Mouse (Mus musculus): Measurements from ENCODE around the gene Lage3. TPM values are rescaled to one million over a fixed set of nuclear protein-coding genes. Genes with fewer than 3 reads are reported as not detected.

Gene Lage3
- total and polyA plus RNA-seq, 2 experiments from 2014 or later, result 62.0 to 67.1 TPM

GRCm38 (mm10) chrX:74304867-74305700 is 48.3 kb downstream of the Lage3 start, which contains the start of gene Gdi1:
Gene Gdi1 (plus strand): TSS chrX:74304998.
- DNase-seq (ENCODE audit: low spot score) (peak; percentile 79), ATAC-seq (ENCODE audit: low FRiP score) (peak; percentile 87)
- no peaks in the 10 kb centered on the region for H3K9me3 ChIP-seq (ENCODE audit: low read length)
- peak; percentile 45 for TF ChIP-seq CTCF (IDR thresholded peaks at IDR 0.05)
- H3K27ac ChIP-seq (ENCODE audit: low read depth, low read length), result peak within 1 kb of the TSS; percentile 91
- H3K4me1 ChIP-seq (ENCODE audit: insufficient read depth, low read length), result no peaks in the 10 kb centered on the region
- peaks cover 4% of the 10 kb centered on the region; the same call in 1 of the 2 replicates for H3K36me3 ChIP-seq (ENCODE audit: insufficient read depth, low read length)
- H3K4me3 ChIP-seq (ENCODE audit: low read depth, low read length), result peak within 1 kb of the TSS; percentile 46
- WGBS, result 18% methylated on average over 39 of the region's 41 CpGs
- peak within 1 kb of the TSS; percentile 64 for H3K4me2 ChIP-seq (ENCODE audit: low read depth, low read length, poor library complexity, severe bottlenecking)
- peak within 1 kb of the TSS; percentile 72 for H3K9ac ChIP-seq (replicated peaks; ENCODE audit: low read length, poor library complexity, severe bottlenecking)
- no peaks in the 10 kb centered on the region for H3K27me3 ChIP-seq (ENCODE audit: insufficient read depth, low read length)

Small RNAs within 50 kb of the gene (microRNA-seq; reads per million reads assigned to microRNA genes)
- gene Mir7092 (ENCODE audit: borderline number of aligned reads), result not detected

Other genes starting within 250 kb of the Lage3 start
- gene Opn1mw, start 226.2 kb downstream of the Lage3 start, total RNA-seq (2014; rRNA removed), result not detected in 2 replicates
- not detected in 2 replicates for gene Opn1mw, start 226.2 kb downstream of the Lage3 start, polyA plus RNA-seq (2015; fragmentation: Nextera tagmentation; extraction: Ambion mirVana)
- 84.7 and 100 TPM in 2 replicates for gene Mecp2, start 218.3 kb downstream of the Lage3 start, total RNA-seq (2014; rRNA removed)
- gene Mecp2, start 218.3 kb downstream of the Lage3 start, polyA plus RNA-seq (2015; fragmentation: Nextera tagmentation; extraction: Ambion mirVana), result 10.6 and 12.3 TPM in 2 replicates
- gene Tex28, start 185.8 kb downstream of the Lage3 start, total RNA-seq (2014; rRNA removed), result not detected in 2 replicates
- not detected in 2 replicates for gene Tex28, start 185.8 kb downstream of the Lage3 start, polyA plus RNA-seq (2015; fragmentation: Nextera tagmentation; extraction: Ambion mirVana)
- gene Tktl1, start 176.4 kb downstream of the Lage3 start, total RNA-seq (2014; rRNA removed), result not detected in 2 replicates
- gene Tktl1, start 176.4 kb downstream of the Lage3 start, polyA plus RNA-seq (2015; fragmentation: Nextera tagmentation; extraction: Ambion mirVana), result 0.06 TPM in 1 of 2 replicates, not detected in the other
- gene Flna, start 103.8 kb downstream of the Lage3 start, total RNA-seq (2014; rRNA removed), result 219 and 282 TPM in 2 replicates
- gene Flna, start 103.8 kb downstream of the Lage3 start, polyA plus RNA-seq (2015; fragmentation: Nextera tagmentation; extraction: Ambion mirVana), result 52.8 and 54.8 TPM in 2 replicates
- 58.0 and 70.0 TPM in 2 replicates for gene Emd, start 98.9 kb downstream of the Lage3 start, total RNA-seq (2014; rRNA removed)
- gene Emd, start 98.9 kb downstream of the Lage3 start, polyA plus RNA-seq (2015; fragmentation: Nextera tagmentation; extraction: Ambion mirVana), result 16.3 and 18.2 TPM in 2 replicates
- 2,035 and 2,080 TPM in 2 replicates for gene Rpl10, start 82.8 kb downstream of the Lage3 start, total RNA-seq (2014; rRNA removed)
- 390 and 408 TPM in 2 replicates for gene Rpl10, start 82.8 kb downstream of the Lage3 start, polyA plus RNA-seq (2015; fragmentation: Nextera tagmentation; extraction: Ambion mirVana)
- gene Taz, start 71.7 kb downstream of the Lage3 start, total RNA-seq (2014; rRNA removed), result 44.4 and 49.2 TPM in 2 replicates
- gene Taz, start 71.7 kb downstream of the Lage3 start, polyA plus RNA-seq (2015; fragmentation: Nextera tagmentation; extraction: Ambion mirVana), result 65.9 and 69.8 TPM in 2 replicates
- gene Dnase1l1, start 71.3 kb downstream of the Lage3 start, total RNA-seq (2014; rRNA removed), result 3.8 and 7.5 TPM in 2 replicates
- 3.0 and 3.3 TPM in 2 replicates for gene Dnase1l1, start 71.3 kb downstream of the Lage3 start, polyA plus RNA-seq (2015; fragmentation: Nextera tagmentation; extraction: Ambion mirVana)
- 307 and 359 TPM in 2 replicates for gene Atp6ap1, start 56.5 kb downstream of the Lage3 start, total RNA-seq (2014; rRNA removed)
- 371 and 388 TPM in 2 replicates for gene Atp6ap1, start 56.5 kb downstream of the Lage3 start, polyA plus RNA-seq (2015; fragmentation: Nextera tagmentation; extraction: Ambion mirVana)
- 344 and 530 TPM in 2 replicates for gene Gdi1, start 48.6 kb downstream of the Lage3 start, total RNA-seq (2014; rRNA removed)
- 951 and 960 TPM in 2 replicates for gene Gdi1, start 48.6 kb downstream of the Lage3 start, polyA plus RNA-seq (2015; fragmentation: Nextera tagmentation; extraction: Ambion mirVana)
- gene Fam50a, start 40.6 kb downstream of the Lage3 start, total RNA-seq (2014; rRNA removed), result 9.3 and 9.4 TPM in 2 replicates
- 55.5 and 57.2 TPM in 2 replicates for gene Fam50a, start 40.6 kb downstream of the Lage3 start, polyA plus RNA-seq (2015; fragmentation: Nextera tagmentation; extraction: Ambion mirVana)
- 144 and 167 TPM in 2 replicates for gene Plxna3, start 24.6 kb downstream of the Lage3 start, total RNA-seq (2014; rRNA removed)
- 28.6 and 28.9 TPM in 2 replicates for gene Plxna3, start 24.6 kb downstream of the Lage3 start, polyA plus RNA-seq (2015; fragmentation: Nextera tagmentation; extraction: Ambion mirVana)
- gene Ubl4a, start 19.6 kb upstream of the Lage3 start, total RNA-seq (2014; rRNA removed), result 46.3 and 53.6 TPM in 2 replicates
- 67.1 and 75.0 TPM in 2 replicates for gene Ubl4a, start 19.6 kb upstream of the Lage3 start, polyA plus RNA-seq (2015; fragmentation: Nextera tagmentation; extraction: Ambion mirVana)
- gene Slc10a3, start 19.7 kb upstream of the Lage3 start, total RNA-seq (2014; rRNA removed), result 6.2 and 9.4 TPM in 2 replicates
- gene Slc10a3, start 19.7 kb upstream of the Lage3 start, polyA plus RNA-seq (2015; fragmentation: Nextera tagmentation; extraction: Ambion mirVana), result 6.1 and 6.9 TPM in 2 replicates
- gene Fam3a, start 39.7 kb upstream of the Lage3 start, total RNA-seq (2014; rRNA removed), result 23.6 and 29.9 TPM in 2 replicates
- 31.2 and 33.4 TPM in 2 replicates for gene Fam3a, start 39.7 kb upstream of the Lage3 start, polyA plus RNA-seq (2015; fragmentation: Nextera tagmentation; extraction: Ambion mirVana)
- gene Ikbkg, start 39.7 kb upstream of the Lage3 start, total RNA-seq (2014; rRNA removed), result 20.4 and 24.7 TPM in 2 replicates
- 11.5 and 12.4 TPM in 2 replicates for gene Ikbkg, start 39.7 kb upstream of the Lage3 start, polyA plus RNA-seq (2015; fragmentation: Nextera tagmentation; extraction: Ambion mirVana)
- gene G6pdx, start 75.6 kb upstream of the Lage3 start, total RNA-seq (2014; rRNA removed), result 51.3 and 55.6 TPM in 2 replicates
- 40.2 and 41.8 TPM in 2 replicates for gene G6pdx, start 75.6 kb upstream of the Lage3 start, polyA plus RNA-seq (2015; fragmentation: Nextera tagmentation; extraction: Ambion mirVana)
- gene Gm6880, start 127.8 kb upstream of the Lage3 start, total RNA-seq (2014; rRNA removed), result not detected in 2 replicates
- gene Gm6880, start 127.8 kb upstream of the Lage3 start, polyA plus RNA-seq (2015; fragmentation: Nextera tagmentation; extraction: Ambion mirVana), result 0.28 TPM in 1 of 2 replicates, not detected in the other
- gene Olfr1326-ps1, start 221.3 kb upstream of the Lage3 start, total RNA-seq (2014; rRNA removed), result not detected in 2 replicates
- not detected in 2 replicates for gene Olfr1326-ps1, start 221.3 kb upstream of the Lage3 start, polyA plus RNA-seq (2015; fragmentation: Nextera tagmentation; extraction: Ambion mirVana)
- not detected in 2 replicates for gene Olfr1325, start 239.1 kb upstream of the Lage3 start, total RNA-seq (2014; rRNA removed)
- gene Olfr1325, start 239.1 kb upstream of the Lage3 start, polyA plus RNA-seq (2015; fragmentation: Nextera tagmentation; extraction: Ambion mirVana), result not detected in 2 replicates